Mouse (Mus musculus) ovary, postnatal 36 days (tissue): Measurements from ENCODE around the gene Unc93a2.
"Not testable (repeated sequence)": the region's sequence is repeated elsewhere in the genome, so short reads cannot be mapped to it uniquely, and the experiment has no call there.

Experiments
- DNase-seq: peaks from one replicate; pipeline ENCODE4 v3.0.0; 2022; ENCODE audit warnings: low spot score, mixed read lengths

The Unc93a2 gene

DNA sequence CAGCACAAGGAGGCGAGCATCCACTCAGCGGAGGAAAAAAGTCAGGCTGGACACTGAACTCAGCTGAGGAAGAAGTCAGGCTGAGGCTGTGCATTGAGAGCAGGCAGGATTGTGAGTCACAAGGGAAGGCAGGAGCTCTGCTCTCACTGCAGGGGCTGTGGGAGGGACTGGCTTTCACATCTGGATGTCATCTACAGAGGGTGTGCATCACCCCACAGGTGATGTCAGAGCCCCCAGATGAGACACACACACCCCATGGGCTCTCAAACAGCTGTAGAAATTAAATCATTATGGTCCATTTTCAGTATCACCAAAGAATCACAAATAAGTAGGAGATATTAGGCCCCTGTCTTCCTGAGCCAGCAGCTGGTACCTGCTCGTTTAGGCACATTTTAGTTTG, at the start of gene Unc93a2:
Unc93a2 (minus strand) TSS at position 101 of the 400 bp plus-strand sequence.
- not testable (repeated sequence) for DNase-seq

DNA sequence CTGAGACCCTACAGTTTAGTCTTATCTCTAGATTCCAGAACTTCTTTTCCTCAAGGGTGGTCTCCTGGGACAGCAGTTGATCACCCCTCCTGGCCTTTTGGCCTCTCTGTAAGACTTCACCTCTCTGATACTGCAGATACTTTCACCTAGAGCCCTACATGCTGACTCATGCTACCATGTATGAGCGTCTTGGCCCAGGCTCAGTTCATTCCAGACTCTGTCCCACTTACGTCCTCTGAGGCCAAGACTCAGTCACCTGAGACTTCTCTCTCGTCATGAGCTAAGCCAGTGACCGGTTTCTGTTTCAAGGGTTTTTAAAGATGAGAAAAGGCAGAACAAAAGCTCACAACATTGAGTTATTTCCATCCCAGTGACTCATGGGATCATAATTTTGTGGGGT, 48.9 kb upstream of the Unc93a2 start:
- DNase-seq: not testable (repeated sequence)

DNA sequence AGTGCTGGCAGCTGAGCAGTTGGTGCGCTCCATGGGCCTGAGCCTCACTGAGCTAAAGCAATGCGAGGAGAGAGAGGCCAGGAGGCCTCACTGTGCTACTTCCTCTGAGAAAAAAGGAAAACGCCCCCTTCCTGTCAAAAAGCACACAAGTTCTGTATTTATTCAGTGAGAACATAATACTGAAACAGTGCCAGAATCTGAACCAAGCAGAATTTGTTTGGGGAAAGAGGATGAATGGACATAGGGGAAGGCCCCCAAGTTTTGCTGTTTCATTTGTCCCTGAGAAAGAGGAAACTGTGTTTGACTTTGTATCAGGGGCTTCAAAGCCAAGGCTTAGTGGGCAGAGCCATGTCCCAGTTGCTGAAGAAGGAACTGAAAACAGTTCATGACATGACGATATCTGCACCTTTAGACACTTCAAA, 45.0 kb upstream of the Unc93a2 start:
- DNase-seq: not testable (repeated sequence)

DNA sequence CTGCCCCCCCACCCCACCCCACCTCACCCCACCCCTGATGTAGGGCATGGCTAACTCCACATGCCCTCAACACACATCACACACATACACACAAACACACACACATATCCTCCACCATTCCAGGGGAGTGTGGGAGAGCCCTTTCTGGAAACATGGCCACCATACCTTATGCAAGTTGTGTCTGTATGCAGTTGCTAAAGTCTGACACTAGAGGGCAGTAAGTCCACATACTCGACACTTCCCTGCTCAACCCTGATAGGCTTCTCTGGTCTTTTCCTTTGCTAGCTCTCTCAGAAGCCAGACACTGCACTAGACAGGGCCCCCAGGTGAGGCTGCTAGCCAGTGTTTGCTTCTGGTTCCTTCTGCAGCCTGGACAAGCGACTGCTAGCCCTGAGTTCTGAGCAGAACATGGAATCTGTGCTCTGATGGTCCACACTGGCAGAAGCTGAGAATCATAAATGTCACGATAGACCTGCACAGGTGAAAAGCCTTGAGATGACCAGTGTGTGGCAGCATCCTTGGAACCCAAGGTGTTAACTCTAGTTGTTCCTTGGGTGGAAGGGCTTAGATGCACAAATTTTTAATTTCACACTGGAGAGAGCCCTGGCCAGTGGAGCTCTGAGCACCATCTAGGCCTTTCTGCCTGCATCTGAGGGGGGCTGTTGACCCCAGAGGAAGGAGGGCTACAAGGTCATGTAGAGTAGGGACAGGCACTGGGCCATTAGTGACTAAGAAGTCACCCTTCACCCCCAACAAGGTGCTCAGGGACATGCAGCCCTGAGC, 35.1 kb upstream of the Unc93a2 start:
- not testable (repeated sequence) for DNase-seq

DNA sequence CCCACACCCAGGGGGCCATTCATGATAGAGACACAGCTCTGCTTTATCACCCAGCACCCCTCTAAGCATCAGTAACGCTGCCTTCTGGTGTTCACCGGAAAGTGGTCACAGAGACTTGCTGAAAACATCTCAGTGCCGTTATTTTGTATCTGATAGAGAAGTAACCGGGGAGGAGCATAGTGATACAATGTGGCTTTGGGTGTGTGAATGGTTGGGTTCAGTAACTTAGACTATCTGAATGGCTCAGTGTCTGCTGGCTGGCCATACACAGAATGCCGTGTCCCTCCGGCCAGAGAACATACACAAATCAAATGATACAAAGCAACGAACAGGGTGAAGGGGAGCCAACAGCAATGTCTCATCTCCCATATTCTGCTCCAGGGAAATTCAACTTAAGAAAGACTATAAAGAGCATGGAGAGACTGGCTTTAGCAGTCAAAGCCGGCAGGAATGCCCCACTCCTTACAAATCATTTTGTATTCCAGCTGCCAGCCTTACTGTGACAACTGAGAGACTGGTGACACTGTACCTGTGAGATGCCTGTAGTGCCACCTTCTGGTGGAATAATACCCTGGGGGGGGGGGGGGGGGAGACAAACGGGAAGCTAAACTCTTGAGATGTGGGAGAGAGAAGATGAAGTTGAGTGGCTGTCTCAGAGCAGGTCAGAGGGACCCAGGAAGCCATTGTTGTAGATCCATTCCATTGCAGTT, 29.5 kb upstream of the Unc93a2 start:
- not testable (repeated sequence) for DNase-seq

DNA sequence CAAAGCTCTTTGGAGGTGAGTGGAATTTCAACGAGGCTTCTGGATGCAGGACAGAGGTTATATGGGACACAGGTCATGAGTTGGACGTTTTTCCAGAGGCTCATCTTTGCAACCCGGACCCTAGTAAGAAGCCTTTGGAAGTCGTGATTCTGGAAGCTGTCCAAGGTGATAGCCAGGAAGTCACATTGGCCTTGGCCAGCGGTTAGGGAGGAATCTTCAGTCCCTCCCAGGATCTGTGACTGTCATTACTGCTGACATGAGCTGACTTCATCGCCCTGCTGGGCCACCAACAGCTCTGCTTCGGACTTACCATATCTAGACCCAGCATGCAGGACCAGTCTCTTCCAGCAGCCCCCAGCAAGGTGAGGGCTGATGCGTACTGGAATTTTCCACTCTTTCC, 28.1 kb upstream of the Unc93a2 start:
- not testable (repeated sequence) for DNase-seq

DNA sequence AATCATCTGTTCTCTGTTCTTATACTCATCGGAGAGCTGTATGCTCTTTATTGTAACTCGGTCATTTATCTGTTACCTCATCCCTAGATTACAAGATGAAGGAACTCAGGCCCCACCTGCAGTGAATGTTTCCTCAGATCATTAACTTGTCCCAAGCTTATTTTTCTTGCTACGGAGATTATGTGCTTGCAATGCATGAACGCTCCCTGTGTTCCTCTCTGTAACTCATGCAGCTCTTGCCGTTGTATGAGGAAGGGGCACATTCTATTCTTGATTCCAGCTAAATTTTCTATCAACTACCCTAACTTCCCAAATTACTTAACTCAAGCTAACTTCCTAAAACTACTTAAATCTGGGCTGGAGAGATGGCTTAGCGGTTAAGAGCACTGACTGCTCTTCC, 14.5 kb upstream of the Unc93a2 start:
- DNase-seq: not testable (repeated sequence)

DNA sequence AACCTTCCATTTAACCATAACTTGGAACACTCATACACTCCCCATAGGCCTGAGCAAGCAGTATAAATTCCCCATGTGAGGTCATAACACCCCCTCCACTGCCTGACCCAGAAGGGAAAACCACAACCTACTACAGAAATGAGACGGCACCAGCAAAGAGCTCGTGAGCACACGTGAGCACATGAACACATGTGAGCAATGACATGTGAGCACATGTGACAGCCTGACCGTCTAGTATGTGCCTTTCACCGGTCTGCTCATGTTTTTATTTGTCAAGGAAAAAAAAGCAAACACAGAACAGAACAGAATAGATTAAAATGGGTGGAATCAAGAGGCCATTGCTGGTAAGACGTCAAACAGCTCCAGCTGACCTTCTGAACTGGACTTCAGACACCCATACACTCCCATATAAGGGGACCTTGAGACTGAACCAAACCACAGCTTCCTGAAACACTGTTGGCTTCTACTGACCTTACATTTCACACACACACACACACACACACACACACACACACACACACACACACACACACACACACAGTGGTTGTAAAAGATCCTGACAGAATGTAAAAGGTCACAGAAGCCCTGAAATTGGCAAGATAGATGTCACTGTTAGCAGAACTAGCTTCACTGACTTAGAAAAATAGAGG, 13.1 kb upstream of the Unc93a2 start:
- not testable (repeated sequence) for DNase-seq

DNA sequence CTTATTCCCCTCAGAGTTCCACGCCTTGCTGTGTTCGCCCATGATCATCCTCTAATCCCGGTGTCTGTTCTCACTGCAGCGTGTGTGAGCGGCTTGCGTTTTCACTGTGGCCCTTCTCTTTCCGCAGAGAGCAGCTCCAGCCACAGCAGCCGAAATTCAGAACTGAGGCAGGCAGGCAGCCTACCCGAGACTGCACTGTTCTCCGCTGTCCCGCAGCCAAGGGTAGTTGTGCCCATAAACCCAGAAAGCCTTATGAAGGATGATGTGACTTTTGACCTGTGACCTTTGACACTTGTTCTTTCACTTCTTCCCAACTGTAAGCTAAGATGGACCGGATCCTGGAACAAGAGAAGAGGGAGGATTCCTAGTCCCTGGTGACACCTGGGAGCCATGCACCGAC, 11.8 kb upstream of the Unc93a2 start:
- not testable (repeated sequence) for DNase-seq

DNA sequence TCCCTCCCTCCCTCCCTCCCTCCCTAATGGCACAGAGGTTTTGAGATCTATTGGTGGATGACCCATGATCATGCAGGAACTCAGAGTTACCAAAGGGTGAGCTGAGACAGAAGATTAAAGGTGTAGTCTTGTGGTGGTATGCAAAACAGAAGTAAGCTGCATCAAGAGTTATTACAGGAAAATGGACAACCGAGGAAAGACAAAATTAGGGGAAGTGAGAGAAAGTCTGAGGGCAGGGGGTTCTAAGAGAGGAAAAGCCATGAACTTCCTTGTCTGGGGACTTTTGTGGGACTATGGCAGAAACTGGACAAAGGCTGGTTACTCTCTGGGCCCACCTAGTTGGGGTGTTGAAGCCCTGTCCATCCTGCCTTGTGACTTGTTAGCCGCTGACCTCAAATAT, 11.0 kb upstream of the Unc93a2 start:
- DNase-seq: not testable (repeated sequence)

DNA sequence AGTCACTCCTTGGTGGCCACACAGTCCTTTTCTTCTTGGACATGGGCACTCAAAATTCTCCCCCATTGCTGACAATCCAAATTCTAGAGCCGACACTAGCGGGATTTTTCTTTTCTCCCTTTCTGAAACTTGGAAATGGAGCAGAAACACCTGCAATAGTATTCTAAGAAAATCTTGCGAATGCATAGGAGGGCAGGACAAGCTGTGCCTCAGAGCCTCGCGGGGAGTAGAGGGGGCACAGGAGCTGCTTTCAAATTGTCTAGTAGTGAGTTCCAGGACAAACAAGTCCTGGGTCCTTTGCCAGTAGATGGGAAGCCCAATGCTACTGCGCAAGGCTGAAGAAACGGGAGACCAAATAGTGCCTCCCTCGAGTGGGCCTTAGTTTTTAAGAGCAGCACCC, 10.4 kb upstream of the Unc93a2 start:
- DNase-seq: peak; percentile 13

DNA sequence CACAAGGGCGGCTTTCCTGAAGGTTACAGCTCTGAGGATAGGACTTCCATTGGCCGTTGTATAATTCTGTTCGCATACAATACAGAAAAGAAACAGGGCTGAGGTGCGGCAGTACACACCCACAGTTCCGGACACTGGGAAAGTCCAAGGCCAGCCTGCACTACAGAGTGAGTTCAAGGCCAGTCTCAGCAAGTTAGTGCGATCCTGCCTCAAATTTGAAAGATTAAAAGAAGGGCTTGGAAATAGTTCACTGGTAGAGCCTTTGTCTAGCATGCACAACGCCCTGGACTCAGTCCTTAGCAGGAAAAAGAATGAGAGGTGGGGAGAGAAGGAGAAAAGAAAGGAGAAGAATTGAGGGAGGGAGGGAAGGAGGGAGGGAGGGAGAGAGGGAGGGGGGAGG, 9.9 kb upstream of the Unc93a2 start:
- not testable (repeated sequence) for DNase-seq

DNA sequence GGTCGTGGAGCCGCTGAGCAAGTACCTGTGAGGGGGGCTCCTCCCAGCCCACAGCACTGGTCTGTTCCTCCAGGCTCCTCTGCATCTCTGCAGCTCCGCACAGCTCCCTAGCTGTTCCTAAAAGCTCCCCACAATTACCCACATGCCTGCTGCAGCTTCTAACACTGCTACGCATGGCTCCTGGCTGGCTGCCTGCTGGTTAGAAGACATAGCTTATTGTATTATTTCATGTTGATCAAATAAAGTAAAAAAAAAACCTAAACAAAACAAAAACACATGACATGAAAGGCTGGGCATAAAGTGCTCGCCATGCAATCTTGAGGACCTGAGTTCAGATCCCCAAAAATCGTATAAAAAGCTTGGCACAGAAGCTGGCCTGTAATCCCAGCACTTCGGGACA, 4.6 kb upstream of the Unc93a2 start:
- not testable (repeated sequence) for DNase-seq

DNA sequence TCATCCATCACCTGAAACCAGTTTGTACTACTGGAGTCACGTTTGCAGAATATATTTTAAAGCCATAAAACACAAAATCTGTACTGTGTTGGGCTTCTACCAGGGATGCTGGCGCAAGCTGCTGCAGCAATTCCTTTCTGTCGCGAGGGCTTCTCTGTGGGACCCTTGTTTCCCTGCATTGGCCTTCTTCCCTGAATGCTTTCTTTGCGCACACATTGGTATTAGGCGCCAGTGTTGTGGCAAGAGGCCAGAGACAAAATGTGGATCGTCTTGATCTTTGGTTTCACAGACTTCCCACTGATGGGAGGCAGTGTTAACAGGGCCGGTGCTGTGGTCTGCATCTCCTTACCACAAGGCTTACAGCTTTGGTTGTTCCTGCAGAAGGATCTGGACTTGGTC, 3.7 kb upstream of the Unc93a2 start:
- DNase-seq: not testable (repeated sequence)

DNA sequence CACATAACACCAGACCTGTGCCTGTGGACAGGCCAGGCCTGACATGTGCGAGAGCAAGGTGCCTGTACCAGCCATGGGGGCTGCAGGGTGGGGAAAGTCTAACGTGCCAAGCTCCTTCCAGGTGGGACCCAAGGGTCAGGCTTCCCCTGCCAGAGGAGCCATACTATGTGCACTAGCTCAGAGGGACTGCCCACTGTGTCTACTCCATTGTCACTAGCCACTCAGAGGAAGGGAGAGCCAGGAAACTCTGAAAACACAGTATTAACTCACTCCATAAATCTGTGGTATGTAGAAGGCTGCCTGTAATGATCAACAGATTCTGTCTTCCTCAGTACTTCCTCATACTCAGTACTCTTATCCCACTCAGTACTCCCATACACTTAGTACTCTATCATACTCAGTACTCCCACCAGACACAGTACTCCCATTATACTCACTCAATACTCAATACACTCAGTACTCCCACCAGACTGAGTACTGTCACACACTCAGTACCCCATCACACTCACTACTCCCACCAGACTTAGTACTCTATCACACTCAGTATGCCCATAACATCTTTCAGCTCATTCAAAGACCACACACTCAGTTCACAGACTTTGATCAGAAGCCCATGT, 3.2 kb upstream of the Unc93a2 start:
- not testable (repeated sequence) for DNase-seq

DNA sequence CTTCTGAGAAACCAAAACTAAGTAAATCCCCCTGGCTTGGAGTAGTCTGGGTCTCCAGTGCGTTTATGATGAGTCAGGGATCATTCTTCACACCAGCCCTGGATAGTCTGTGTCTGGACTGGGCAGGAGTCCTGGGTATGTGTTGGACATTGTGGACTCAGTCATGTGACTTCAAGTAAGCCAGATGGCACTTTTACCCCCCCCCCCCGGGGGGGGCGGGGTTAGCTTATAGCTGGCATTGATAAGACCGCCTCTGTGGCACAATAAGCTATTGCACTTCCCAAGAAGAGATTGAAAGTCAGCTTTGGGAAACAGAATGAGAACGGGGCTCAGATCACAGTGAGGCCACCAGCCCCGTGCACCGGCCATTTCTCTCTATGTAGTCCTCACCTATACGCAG, 752 bp upstream of the Unc93a2 start:
- DNase-seq: not testable (repeated sequence)

DNA sequence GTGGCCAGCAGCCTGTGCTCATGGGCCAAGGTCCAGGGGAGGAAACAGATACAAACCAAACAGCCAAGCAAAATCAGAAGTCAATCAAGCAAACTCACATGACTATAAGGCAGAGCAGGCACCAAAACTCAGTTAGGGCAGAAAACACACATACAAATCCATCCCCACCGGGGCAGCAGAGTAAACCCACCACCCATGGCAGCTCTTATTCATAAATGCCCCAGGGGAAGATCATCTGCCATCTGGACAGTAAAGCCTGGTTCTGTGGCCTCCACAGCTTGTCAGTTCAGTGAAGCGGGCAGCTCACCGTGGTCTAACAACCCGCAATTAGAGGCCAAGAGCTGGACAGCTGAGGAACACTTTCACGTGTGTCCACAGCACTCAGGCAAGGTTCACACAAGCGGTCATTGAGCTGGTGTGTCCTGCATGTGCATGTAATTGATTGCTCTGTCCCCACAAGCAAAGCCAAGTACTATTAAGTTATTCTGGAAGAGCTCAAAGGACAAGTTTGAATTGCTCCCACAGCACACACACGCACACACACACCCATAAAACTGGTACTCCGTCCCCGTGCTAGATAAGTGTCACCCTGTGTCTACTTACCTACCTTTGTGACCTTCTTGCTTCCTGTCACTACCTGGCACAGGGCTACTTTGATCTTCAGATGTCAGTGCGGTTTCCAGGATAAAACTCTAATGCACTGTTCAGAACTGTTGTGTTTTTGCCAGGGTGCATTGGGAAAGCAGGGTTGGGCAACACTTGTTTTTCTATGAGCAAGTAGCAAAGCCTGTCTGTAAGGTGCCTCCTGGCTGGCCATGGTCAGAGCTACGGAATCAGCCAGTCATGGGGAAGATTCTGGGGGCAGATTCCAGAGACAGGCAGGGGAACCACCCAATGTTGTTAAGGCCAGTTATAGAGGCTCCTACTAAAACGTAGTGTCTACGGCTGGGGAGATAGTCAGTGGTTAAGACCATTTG, 1.8 kb downstream of the Unc93a2 start:
- DNase-seq: not testable (repeated sequence)

DNA sequence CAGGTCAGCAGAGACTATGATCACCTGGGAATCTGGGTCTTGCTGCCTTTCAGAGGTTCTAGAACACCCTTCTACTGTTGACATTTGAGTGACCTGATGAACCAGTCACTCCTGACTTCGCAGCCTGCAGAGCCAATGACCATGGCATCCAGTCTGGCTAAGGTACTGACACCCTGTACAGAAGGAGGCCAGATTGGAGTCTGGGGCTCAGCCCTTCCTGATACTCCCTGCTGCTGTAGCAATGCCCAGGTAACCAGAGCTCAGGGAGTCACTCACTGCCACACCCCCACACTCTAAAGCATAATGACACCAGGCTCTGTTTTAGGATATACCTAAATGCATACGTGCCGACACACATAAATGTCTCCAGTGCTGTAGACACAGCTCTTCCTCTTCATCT, 2.6 kb downstream of the Unc93a2 start:
- DNase-seq: not testable (repeated sequence)

DNA sequence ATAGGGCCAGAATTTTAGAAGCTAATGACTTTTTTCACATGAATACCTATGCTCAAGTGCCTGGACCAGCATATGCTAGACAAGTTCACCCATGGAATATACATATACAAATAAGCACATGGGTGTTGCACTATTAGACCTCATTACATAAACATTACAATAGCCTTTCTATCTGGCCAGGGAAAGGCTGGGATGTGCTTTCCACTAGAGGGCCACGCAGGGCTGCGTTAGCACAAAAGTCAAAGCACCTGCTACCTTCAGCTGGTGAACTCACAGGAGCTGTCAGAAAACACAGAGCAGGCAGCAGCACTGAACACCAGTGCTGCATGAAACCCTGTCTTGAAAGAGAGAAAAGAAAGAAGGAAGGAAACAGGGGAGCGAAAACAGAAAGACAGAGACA, 7.4 kb downstream of the Unc93a2 start:
- not testable (repeated sequence) for DNase-seq

DNA sequence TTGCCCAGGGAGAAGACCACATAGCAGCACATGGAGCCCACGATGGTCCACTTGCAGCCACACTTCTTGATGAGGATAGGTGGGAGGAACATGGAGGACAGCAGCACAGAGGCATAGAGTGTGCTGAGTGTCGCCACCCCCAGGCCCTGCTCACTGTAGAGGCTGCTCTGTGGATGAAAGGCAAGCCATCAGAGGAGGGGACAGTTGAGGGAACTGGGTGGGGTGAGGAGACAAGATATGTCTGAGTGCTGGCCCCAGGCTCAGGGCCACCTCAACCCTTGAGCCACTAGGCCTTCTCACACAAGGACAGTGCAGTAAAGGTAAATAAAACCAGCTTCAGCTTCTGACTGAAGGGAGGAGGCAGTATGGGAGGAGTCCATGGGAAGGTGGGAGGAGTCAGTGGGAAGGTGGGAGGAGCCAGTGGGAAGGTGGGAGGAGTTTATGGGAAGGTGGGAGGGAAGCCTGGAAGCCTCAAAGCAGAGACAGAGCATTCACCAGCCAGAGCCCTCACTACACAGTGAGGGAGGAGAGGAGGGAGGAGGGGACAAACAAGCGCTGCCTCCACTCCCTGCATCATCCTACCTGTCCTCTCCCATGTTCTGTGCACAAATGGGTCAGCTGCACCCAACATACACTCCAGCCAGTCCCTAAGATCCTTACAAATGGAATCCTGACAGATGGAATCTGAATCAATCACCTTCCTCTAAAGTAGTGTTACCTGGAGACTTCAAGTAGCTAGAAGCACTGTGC, 8.1 kb downstream of the Unc93a2 start:
- not testable (repeated sequence) for DNase-seq
